Mouse (Mus musculus) splenic B cell, adult 2 months (primary cell): ENCODE results near the gene Syn3.
"Not testable (repeated sequence)": the region's sequence is repeated elsewhere in the genome, so short reads cannot be mapped to it uniquely, and the experiment has no call there.

Experiments used
- DNase-seq: peaks from one replicate; pipeline ENCODE4 v3.0.0-alpha.2; 2011; ENCODE audit warnings: low read depth, low spot score
- H3K27me3 ChIP-seq: 2 replicates; pipeline ENCODE4 v1.6.1; 2012; ENCODE audit warnings: mild to moderate bottlenecking, low read length, moderate library complexity, mixed read lengths; ENCODE audit not compliant: control insufficient read depth, poor library complexity, insufficient read depth, severe bottlenecking
- H3K36me3 ChIP-seq: 2 replicates; pipeline ENCODE4 v1.6.1; 2012; ENCODE audit warnings: mild to moderate bottlenecking, low read length, moderate library complexity, mixed read lengths; ENCODE audit not compliant: control insufficient read depth, poor library complexity, insufficient read depth, severe bottlenecking

Syn3 gene

DNA sequence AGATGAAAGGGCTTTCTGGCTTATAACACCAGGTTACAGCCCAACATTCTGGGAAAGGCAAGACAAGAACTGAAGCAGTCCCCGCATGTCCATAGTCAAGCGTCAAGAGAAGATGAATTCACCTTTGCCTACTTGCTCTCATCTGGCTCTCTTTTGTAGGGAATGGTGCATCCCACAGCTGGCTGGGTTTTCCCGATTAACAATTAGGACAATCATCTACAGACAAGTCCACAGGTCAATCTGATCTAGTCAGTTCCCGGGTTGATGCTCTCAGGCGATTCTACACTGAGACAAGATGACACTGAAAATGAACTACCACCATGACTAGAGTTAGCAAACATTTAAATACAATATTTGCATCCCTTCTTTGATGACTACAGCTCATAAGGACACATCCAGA lies 47.4 kb downstream of the Syn3 start:
- DNase-seq: no peak
- no peaks in the 10 kb centered on the region for H3K27me3 ChIP-seq
- no peaks in the 10 kb centered on the region for H3K36me3 ChIP-seq

DNA sequence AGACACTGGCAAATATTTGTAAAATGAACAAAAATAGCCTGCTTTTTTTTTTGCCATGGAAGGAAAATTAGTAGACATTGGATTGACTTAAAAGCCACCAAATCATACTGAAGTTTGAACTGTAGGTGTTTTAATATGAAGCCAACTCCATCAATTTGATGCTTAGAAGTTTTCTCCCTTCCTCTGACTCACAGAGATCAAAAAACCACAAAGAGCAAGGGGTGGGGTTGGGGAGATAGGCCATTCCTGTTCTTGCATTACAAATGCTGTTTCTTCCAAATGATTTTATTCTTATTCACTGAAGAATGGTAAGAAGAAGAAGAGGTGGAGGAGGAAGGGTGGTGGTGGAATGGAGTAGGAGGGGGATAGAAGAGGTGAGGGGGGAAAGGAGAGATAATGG lies 52.0 kb downstream of the Syn3 start:
- no peak for DNase-seq
- no peaks in the 10 kb centered on the region for H3K27me3 ChIP-seq
- H3K36me3 ChIP-seq: no peaks in the 10 kb centered on the region

DNA sequence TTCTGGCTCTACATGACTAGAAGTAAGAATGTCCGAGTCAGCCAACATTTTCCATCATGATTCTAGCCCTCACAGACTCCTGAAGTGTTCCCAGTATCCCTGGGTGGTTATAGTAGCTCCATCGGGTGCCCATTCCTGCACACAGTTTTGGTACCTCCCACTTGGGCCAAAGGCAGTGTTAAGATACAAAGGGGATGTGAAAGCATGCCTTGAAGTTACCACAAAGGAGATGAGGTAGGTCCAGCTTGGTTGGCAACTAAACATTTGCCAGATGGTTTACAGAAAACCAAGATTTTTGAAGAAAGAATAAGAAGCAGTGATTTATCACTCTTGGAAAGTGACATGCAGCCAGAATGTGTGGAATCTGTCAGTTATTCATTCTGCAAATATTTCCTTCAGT lies 53.5 kb downstream of the Syn3 start:
- H3K27me3 ChIP-seq: no peaks in the 10 kb centered on the region
- H3K36me3 ChIP-seq: no peaks in the 10 kb centered on the region
- no peak for DNase-seq

DNA sequence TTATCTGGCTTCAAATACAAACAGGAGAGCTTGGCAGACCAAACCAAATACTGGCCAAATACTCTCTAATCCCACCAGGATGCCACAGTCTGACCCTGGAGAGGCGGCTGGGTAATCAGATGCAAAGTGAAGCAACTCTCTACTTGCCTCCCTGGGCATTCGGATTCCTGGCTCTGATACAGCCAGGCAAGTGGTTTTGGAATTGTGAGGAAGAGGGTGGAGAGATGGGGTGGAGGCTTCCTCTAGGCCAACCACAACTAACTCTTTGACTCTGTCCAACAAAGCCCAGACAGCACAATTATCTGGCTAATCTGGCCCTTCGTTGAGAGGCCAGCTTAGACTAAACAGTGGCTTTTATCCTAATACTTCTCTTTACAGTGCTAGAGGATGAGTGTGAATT lies 54.0 kb downstream of the Syn3 start:
- no peak for DNase-seq
- no peaks in the 10 kb centered on the region for H3K36me3 ChIP-seq

DNA sequence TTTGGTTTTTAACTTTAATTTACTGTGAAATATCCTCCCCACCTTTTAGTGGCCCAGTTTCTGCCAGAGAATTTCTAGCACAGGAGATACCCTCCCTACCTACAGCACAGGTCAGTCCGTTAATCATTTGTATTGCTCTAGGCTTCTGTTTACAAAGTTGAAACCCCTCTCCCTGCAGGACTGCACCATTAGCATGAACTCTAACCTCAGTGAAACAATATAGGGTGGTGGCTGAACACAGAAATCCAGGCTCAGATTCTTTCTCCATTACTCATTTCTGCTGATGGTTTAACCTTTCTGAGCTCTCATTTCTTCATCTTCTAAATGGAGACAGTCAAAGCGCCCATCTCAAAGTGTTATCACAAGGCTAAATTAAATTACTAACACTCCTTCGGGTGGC lies 56.9 kb downstream of the Syn3 start:
- H3K27me3 ChIP-seq: no peaks in the 10 kb centered on the region
- DNase-seq: no peak
- no peaks in the 10 kb centered on the region for H3K36me3 ChIP-seq

More for the DNA sequence above, 54.0 kb downstream of the Syn3 start:
- no peaks in the 10 kb centered on the region for H3K27me3 ChIP-seq

DNA sequence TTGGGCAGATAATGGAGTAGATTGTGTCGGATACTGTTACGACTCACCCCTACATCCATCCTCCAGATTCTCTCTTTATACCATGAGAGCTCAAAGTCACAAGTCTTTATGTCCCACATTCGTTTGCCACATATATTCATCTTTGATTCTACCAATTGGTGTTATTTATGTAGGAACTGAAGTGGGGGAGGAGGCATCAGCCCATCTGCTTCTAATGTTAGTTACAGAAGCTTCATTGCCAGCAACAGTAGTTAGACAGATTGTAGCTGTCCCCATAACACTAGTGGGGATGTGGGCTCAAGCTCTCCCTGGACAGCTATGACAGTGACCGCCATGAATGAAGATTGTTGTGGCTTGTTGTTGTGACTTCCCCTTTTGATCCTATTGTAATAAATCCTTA lies 59.1 kb downstream of the Syn3 start:
- no peaks in the 10 kb centered on the region for H3K36me3 ChIP-seq

DNA sequence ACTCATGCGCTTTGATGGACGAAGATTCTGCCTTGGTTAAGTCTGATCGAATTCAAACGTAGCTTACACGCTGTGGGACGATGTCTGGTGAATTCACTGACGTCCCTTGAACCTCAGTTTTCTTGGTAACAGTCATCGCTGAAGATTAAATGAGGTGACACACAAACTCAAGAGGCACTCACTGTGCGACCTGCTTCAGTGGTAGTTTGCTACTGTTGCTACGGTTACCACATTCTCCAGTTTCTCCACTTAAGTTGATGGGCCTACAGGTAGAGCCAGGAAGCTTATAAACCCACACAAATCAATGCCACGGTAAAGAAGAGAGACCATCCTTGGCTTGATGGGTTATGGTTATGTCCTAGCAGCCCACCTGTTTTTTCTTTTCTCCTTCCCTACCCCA lies 61.4 kb downstream of the Syn3 start:
- Histone ChIP-seq H3K27me3 (no peaks in the 10 kb centered on the region), H3K36me3 (no peaks in the 10 kb centered on the region)
- no peak for DNase-seq

More for the DNA sequence above, 59.1 kb downstream of the Syn3 start:
- H3K27me3 ChIP-seq: no peaks in the 10 kb centered on the region
- no peak for DNase-seq

DNA sequence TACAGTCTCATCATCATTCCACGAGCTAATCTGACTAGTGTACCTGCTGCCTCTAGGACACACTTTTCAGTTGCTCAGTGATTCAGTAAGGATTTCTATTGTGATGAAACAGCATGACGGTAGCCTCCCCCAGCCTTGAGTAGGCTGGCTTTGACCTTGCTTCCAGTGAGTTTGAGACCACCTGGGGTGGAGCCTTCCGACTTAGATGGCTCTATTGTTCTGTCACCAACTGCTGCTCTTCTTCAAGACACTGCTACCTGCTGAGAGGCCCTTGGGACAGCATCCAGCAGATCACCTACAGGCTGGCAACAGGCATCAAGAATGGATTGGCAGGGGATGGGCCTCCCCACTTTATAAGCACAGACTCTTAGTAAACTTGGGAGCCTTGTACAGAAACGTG lies 63.7 kb downstream of the Syn3 start:
- not testable (repeated sequence) for H3K27me3 ChIP-seq, H3K36me3 ChIP-seq, DNase-seq

DNA sequence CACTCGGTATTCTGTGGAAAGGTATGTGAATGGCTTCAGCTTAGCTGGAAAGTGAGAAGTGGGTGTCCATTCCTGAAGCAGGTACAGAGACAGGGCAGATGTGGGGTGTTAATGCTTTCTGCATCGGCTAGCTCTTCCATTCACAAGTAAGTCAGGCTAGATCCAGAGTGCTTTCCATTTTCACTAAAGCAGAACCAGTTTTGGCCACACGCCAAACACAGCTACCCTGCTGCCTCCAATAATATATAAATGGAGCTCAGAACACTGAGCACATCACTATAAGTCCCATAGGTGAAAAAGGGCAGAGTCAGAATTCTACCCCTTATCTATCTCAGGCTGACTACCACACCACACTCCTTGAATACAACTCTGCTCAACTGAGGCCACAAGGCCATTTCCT lies 69.0 kb downstream of the Syn3 start:
- H3K36me3 ChIP-seq: no peaks in the 10 kb centered on the region
- no peaks in the 10 kb centered on the region for H3K27me3 ChIP-seq
- no peak for DNase-seq

DNA sequence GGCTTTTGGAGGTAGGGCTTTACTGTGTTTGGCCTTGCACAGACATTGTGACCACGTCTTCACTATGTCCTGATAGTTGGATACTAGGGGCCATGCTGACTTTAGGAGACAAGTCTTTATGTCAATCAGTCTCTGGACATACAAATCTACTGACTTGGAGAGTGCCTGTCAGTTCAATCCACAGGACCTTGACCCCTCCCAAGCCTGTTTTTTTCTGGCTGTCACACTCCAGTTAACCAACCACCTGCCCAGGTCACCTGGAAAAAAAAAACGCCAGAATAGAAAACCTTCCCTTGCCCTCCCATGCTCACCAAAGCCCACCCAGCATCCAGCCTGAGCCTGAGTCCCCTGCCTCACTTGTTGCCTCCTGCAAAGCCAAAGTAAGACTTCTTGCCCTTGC lies 70.7 kb downstream of the Syn3 start:
- DNase-seq: no peak
- Histone ChIP-seq H3K36me3 (no peaks in the 10 kb centered on the region), H3K27me3 (no peaks in the 10 kb centered on the region)

DNA sequence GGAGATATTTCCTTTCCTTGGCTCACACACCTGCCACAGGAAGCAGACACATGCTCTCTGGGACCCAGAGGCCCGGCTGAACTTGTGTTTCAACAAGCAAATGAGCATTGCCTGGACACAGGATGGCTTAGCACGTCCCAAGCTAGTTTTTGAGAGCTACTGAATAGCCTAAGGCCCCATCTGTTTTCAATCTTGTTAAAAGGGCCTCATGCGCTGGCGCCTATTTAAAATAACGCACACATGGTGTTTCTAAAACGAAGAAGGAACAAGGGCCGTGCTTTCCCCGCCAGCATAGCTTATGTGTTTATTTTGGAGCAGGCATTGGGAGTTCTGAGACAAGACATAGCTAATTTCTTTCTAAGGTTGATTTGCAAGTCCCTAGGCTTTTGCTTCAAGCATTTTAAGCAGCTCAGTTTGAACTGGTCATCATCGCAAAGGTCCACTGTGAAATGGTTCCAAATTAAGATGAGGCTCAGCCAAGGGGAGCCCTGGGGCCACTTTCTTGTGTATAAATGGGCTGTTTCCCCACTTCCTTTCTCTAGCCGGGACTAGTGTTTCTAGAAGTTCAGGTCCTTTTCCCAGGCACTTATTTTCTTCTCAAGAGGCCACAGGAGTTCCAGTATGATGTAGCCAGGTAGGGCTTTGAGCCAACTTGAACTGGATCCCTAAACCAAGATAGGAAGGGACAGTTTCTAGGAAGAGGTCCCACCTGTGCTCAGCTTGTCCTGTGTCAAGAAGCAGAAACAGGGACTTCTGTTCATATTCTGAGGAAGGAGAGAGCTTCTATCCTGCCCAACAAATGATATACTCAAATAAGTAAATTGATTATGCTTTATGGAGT lies 72.8 kb downstream of the Syn3 start:
- no peaks in the 10 kb centered on the region for H3K36me3 ChIP-seq
- no peaks in the 10 kb centered on the region for H3K27me3 ChIP-seq
- no peak for DNase-seq

DNA sequence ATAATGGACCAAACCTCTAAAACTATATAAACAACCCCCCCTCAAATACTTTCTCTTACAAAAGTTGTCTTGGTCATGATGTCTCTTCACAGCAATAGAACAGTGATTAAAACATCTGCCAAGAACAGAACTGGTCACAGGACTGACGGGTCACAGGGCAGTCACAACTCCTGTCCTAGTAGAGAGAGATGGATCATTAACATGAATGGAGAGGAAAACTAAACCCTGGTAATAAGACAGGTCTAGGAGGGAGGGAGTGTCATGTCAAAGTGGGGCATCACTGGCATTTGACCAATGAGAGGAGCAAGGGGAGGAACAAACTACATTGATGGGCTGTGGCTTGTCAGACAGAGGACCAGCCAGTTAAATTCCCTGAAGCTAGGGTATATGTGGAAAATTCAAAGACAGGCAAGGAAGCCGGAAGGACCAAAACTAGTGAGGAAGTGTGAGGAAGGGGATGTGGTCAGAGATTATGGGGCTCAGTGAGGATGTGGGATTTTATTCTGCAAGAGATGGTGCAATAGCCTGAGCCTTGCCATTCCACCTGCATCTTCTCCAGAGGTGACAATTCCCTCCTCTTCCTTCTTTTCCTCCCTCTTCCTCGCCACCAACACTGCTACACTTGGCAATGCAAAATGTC lies 76.8 kb downstream of the Syn3 start:
- Histone ChIP-seq H3K27me3 (no peaks in the 10 kb centered on the region), H3K36me3 (no peaks in the 10 kb centered on the region)
- no peak for DNase-seq

DNA sequence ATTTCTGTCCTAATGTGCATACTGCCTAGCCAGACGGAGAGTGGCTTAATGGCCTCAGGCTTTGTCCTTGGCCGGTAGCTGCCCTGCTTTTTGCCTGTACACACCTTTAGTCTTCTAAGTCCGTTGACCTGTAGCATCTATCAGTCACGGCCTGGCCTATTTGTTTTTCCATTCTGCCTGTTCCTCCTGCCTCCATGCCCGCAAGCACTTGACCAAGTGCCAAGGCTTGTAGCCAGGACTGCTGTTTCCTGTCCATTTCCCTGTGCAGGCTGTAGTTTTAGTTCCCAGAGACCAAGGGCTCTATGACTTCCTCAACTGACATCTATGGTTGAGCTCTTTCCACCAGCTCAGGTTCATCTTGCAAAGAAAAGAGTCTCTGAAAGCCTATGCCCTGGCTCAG lies 79.8 kb downstream of the Syn3 start:
- Histone ChIP-seq H3K36me3 (no peaks in the 10 kb centered on the region), H3K27me3 (no peaks in the 10 kb centered on the region)
- no peak for DNase-seq

DNA sequence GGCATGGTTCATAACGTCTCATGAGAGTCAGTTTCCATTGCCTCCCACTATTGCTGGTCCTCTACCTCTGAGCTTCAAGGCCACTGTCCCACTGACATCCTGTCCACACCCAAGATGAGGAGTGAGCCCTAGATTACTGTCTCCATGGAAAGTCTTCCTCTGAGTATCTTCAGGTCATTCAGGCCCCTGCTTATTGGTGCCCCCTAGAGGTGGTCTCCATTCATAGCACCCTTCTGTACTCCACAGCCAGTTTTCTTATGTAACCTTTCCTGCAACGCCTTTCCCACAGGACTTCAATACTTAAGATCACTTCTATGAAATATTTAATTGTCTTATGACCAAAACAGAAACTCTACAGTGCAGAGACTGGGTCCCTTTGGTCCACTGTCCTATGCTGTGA lies 80.4 kb downstream of the Syn3 start:
- H3K36me3 ChIP-seq: no peaks in the 10 kb centered on the region
- no peaks in the 10 kb centered on the region for H3K27me3 ChIP-seq
- no peak for DNase-seq

DNA sequence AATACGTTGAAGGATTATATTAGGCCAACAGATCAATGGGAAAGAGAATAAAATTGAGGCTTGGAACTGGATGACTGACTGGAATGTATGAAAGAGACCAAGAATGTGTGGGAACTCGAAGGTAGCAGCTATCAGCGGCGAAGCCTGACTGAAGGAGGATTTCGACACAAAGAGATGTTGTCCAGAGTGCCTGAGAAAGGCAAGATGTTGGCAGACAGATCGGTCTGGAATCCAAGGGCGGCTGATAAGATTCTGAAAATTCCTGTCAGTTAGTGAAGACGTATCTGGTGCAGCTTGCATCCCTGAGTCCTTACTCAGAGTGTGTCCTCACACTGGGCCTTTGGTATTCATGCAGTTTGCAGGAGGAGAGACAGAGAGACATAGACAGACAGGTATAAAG lies 81.9 kb downstream of the Syn3 start:
- H3K36me3 ChIP-seq: no peaks in the 10 kb centered on the region
- no peak for DNase-seq
- H3K27me3 ChIP-seq: no peaks in the 10 kb centered on the region

DNA sequence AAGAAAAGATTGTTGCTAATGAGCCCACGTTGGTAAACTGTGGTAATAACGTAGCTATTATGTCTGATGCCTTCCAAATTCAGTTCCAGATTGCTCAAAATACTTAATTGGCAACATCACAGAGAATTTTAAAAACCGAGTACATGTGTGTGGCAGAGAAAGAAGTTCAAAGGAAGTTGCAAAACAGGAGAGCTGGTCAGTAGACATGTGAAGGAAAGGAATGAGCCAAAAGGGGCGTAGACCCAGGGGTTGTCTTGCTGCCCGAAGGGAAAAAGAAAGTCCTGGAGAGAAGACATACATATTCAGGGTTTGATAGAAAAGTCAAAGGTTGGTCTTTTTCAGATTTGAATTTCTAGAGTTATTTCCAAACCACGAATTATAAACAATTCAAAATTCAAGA lies 87.8 kb downstream of the Syn3 start:
- no peak for DNase-seq
- Histone ChIP-seq H3K27me3 (no peaks in the 10 kb centered on the region), H3K36me3 (no peaks in the 10 kb centered on the region)
